7 mouse cellular contexts compared by ENCODE assay signal in genomic region chr4:117120445-117121414, GRCm38 (mm10). TPM values are rescaled to one million over a fixed set of nuclear protein-coding genes. Genes with fewer than 3 reads are reported as not detected.
DNase-seq lines count a peak whose midpoint lies in the region; ATAC-seq lines count a peak whose summit lies in the region.

No protein-coding gene starts in this region.

- peak overlapping the region; percentile 75 for H3K9ac ChIP-seq in intestine, embryonic 15.5 days

- H3K9me3 ChIP-seq in intestine, embryonic 15.5 days = no peaks in the 10 kb centered on the region
- no peaks in the 10 kb centered on the region for H3K9me3 ChIP-seq in midbrain, embryonic 10.5 days (replicated peaks)

- no peaks in the 10 kb centered on the region for H3K27me3 ChIP-seq in intestine, embryonic 15.5 days (replicated peaks)
- no peaks in the 10 kb centered on the region for H3K27me3 ChIP-seq in midbrain, embryonic 10.5 days (ENCODE audit: low read depth, poor library complexity, severe bottlenecking)

- H3K4me1 ChIP-seq in intestine, embryonic 15.5 days (replicated peaks) = peaks cover 23% of the 10 kb centered on the region
- peaks cover 44% of the 10 kb centered on the region for H3K4me1 ChIP-seq in midbrain, embryonic 10.5 days

- H3K36me3 ChIP-seq in intestine, embryonic 15.5 days = no peaks in the 10 kb centered on the region
- peaks cover 7% of the 10 kb centered on the region for H3K36me3 ChIP-seq in midbrain, embryonic 10.5 days

- peak overlapping the region; percentile 86 for H3K27ac ChIP-seq in intestine, embryonic 15.5 days
- H3K27ac ChIP-seq in midbrain, embryonic 10.5 days (replicated peaks) = peak overlapping the region; percentile 93

- intact Hi-C loops in left cerebral cortex, postnatal 25 days (cut with DNase I) = loop anchor here (2.0 to 5.0 kb wide), 2 partner anchors 126 to 398 kb away; partner anchors contain the start of genes Hectd3, Tesk2 and Urod

- peak; percentile 83 to 87 for DNase-seq in adrenal gland, adult 18-20 months (ENCODE audit: low spot score in 2 of 2)
- DNase-seq in embryo, embryonic 11 days = peak; percentile 98
- peak; percentile 94 for DNase-seq in gastrocnemius, postnatal 25 days
- peak; percentile 94 to 98 for DNase-seq in left cerebral cortex, postnatal 25 days (ENCODE audit: low spot score in 2 of 2)
- peak; percentile 95 for DNase-seq in midbrain, embryonic 10.5 days (ENCODE audit: low spot score)
- DNase-seq in right cerebral cortex, postnatal 4 days = peak; percentile 83

- under 1% methylated on average over 69 of the region's 69 CpGs for WGBS in intestine, embryonic 15.5 days
- under 1% methylated on average over 69 of the region's 69 CpGs for WGBS in midbrain, embryonic 10.5 days

- ATAC-seq in intestine, embryonic 15.5 days = peak; percentile 96

- H3K4me2 ChIP-seq in intestine, embryonic 15.5 days (replicated peaks) = peak overlapping the region; percentile 100

- peak overlapping the region; percentile 69 for H3K4me3 ChIP-seq in intestine, embryonic 15.5 days (replicated peaks)
- peak overlapping the region; percentile 83 for H3K4me3 ChIP-seq in midbrain, embryonic 10.5 days

RNA-seq across cellular contexts. Expression of gene Btbd19, which starts 4.8 kb away (rescaled TPM):
- total RNA-seq in adrenal gland, adult 18-20 months (2021) = 10 to 100 TPM in 1 of 2 experiments, 1 to 10 TPM in 1; 9.1 to 11.0 TPM
- total RNA-seq in gastrocnemius, postnatal 25 days (2021) = 1 to 10 TPM; 2.0 to 3.0 TPM
- 6.0 and 7.6 TPM in 2 replicates for polyA plus RNA-seq in intestine, embryonic 15.5 days (2015; fragmentation: Nextera tagmentation; extraction: Ambion mirVana)
- 10 to 100 TPM; 13.0 to 14.0 TPM for total RNA-seq in left cerebral cortex, postnatal 25 days (2021)
- 4.4 and 5.4 TPM in 2 replicates for polyA plus RNA-seq in midbrain, embryonic 10.5 days (2016; fragmentation: Nextera tagmentation; extraction: Ambion mirVana)

RNA-seq across cellular contexts. Expression of gene Tctex1d4, which starts 5.9 kb away (rescaled TPM):
- total RNA-seq in adrenal gland, adult 18-20 months (2021) = not detected
- total RNA-seq in gastrocnemius, postnatal 25 days (2021) = not detected
- polyA plus RNA-seq in intestine, embryonic 15.5 days (2015; fragmentation: Nextera tagmentation; extraction: Ambion mirVana) = not detected in 2 replicates
- not detected for total RNA-seq in left cerebral cortex, postnatal 25 days (2021)
- polyA plus RNA-seq in midbrain, embryonic 10.5 days (2016; fragmentation: Nextera tagmentation; extraction: Ambion mirVana) = 0.14 TPM in 1 of 2 replicates, not detected in the other

RNA-seq across cellular contexts. Expression of gene Plk3, which starts 13.0 kb away (rescaled TPM):
- total RNA-seq in adrenal gland, adult 18-20 months (2021) = 10 to 100 TPM; 14.1 to 42.2 TPM
- total RNA-seq in gastrocnemius, postnatal 25 days (2021) = under 1 TPM; 0.51 to 0.62 TPM
- 3.6 and 3.7 TPM in 2 replicates for polyA plus RNA-seq in intestine, embryonic 15.5 days (2015; fragmentation: Nextera tagmentation; extraction: Ambion mirVana)
- 10 to 100 TPM; 11.4 to 16.3 TPM for total RNA-seq in left cerebral cortex, postnatal 25 days (2021)
- 36.8 and 41.3 TPM in 2 replicates for polyA plus RNA-seq in midbrain, embryonic 10.5 days (2016; fragmentation: Nextera tagmentation; extraction: Ambion mirVana)

RNA-seq across cellular contexts. Expression of gene Ptch2, which starts 24.9 kb away (rescaled TPM):
- total RNA-seq in adrenal gland, adult 18-20 months (2021) = 1 to 10 TPM; 2.2 to 2.6 TPM
- total RNA-seq in gastrocnemius, postnatal 25 days (2021) = 1 to 10 TPM; 1.5 to 1.8 TPM
- 5.6 and 5.9 TPM in 2 replicates for polyA plus RNA-seq in intestine, embryonic 15.5 days (2015; fragmentation: Nextera tagmentation; extraction: Ambion mirVana)
- total RNA-seq in left cerebral cortex, postnatal 25 days (2021) = 1 to 10 TPM; 1.4 to 2.0 TPM
- 12.8 and 15.7 TPM in 2 replicates for polyA plus RNA-seq in midbrain, embryonic 10.5 days (2016; fragmentation: Nextera tagmentation; extraction: Ambion mirVana)

RNA-seq across cellular contexts. Expression of gene Rps8, which starts 35.3 kb away (rescaled TPM):
- 100 to 1,000 TPM; 912 to 968 TPM for total RNA-seq in adrenal gland, adult 18-20 months (2021)
- total RNA-seq in gastrocnemius, postnatal 25 days (2021) = 100 to 1,000 TPM; 527 to 576 TPM
- 1,027 and 1,033 TPM in 2 replicates for polyA plus RNA-seq in intestine, embryonic 15.5 days (2015; fragmentation: Nextera tagmentation; extraction: Ambion mirVana)
- 100 to 1,000 TPM; 452 to 469 TPM for total RNA-seq in left cerebral cortex, postnatal 25 days (2021)
- 691 and 830 TPM in 2 replicates for polyA plus RNA-seq in midbrain, embryonic 10.5 days (2016; fragmentation: Nextera tagmentation; extraction: Ambion mirVana)

Comparison
In these comparisons a context has a peak if more than half of its experiments do, and no peak if none do; other contexts are left out.
1. Peak in every context shown above with its lines: DNase-seq, ATAC-seq, H3K4me3 ChIP-seq and H3K27ac ChIP-seq.
2. RNA of gene Plk3, which starts 13.0 kb away (total RNA-seq): 14.1 to 42.2 TPM in adrenal gland, adult 18-20 months and 11.4 to 16.3 TPM in left cerebral cortex, postnatal 25 days; 0.51 to 0.62 TPM in gastrocnemius, postnatal 25 days; every median in the first group is over 4 times any median in the second.